Mouse (Mus musculus) midbrain, embryonic 14.5 days (tissue): ENCODE measurements around the gene Foxk1. TPM values are rescaled to one million over a fixed set of nuclear protein-coding genes. Genes with fewer than 3 reads are reported as not detected.

Experiments used
- ATAC-seq: fragments of 200-750 bp; cut with Nextera tagmentation; 2 replicates; pipeline ENCODE4 v1.8.0; 2017; ENCODE audit warnings: moderate number of reproducible peaks, moderate library complexity; ENCODE audit not compliant: low FRiP score, low TSS enrichment
- DNase-seq: peaks from one replicate; pipeline ENCODE4 v3.0.0-alpha.2; 2015
- H3K27ac ChIP-seq: fragments of 300-500 bp; sonication (generic); replicated peaks from 2 replicates; pipeline ENCODE4 v1.5.1; 2014; ENCODE audit warnings: mild to moderate bottlenecking, low read depth, low read length, moderate library complexity
- H3K27me3 ChIP-seq: fragments of 300-500 bp; sonication (generic); 2 replicates; pipeline ENCODE4 v1.6.1; 2014; ENCODE audit warnings: low read length, control low read depth, mixed read lengths; ENCODE audit not compliant: control insufficient read depth, insufficient read depth
- H3K36me3 ChIP-seq: fragments of 300-500 bp; sonication (generic); 2 replicates; pipeline ENCODE4 v1.6.1; 2014; ENCODE audit warnings: low read length, control low read depth; ENCODE audit not compliant: control insufficient read depth, insufficient read depth
- H3K4me1 ChIP-seq: fragments of 300-500 bp; sonication (generic); 2 replicates; pipeline ENCODE4 v1.6.1; 2014; ENCODE audit warnings: mild to moderate bottlenecking, antibody characterized with exemption, low read length, control low read depth; ENCODE audit not compliant: control insufficient read depth, insufficient read depth
- H3K4me2 ChIP-seq: fragments of 300-500 bp; sonication (generic); 2 replicates; pipeline ENCODE4 v1.6.1; 2014; ENCODE audit warnings: mild to moderate bottlenecking, low read length, moderate library complexity
- H3K4me3 ChIP-seq: fragments of 300-500 bp; sonication (generic); replicated peaks from 2 replicates; pipeline ENCODE4 v1.5.1; 2014; ENCODE audit warnings: low read depth, low read length
- H3K9ac ChIP-seq: fragments of 300-500 bp; sonication (generic); replicated peaks from 2 replicates; pipeline ENCODE4 v1.6.1; 2014; ENCODE audit warnings: mild to moderate bottlenecking, low read length, moderate library complexity
- H3K9me3 ChIP-seq: fragments of 300-500 bp; sonication (generic); 2 replicates; pipeline ENCODE4 v1.6.1; 2016; ENCODE audit warnings: low read length, control low read depth, mixed read lengths; ENCODE audit not compliant: control insufficient read depth
- WGBS: fragments of 180-500 bp; shearing (Covaris S2); extraction: QIAGEN DNeasy Blood & Tissue Kit; methylation state at CpG from one replicate; pipeline ENCODE4 v1.1.7; 2014; 5-methylcytosine and 5-hydroxymethylcytosine counted together
- polyA plus RNA-seq: library from polyadenylated mRNA; unstranded; fragments of >200 nt; fragmentation: Nextera tagmentation; extraction: Ambion mirVana; gene quantifications from 2 replicates; pipeline ENCODE4 v1.2.1, GENCODE M21; 2014

The Foxk1 gene
- polyA plus RNA-seq, 1 experiment from 2014 or later, result 4.6 TPM

GRCm38 (mm10) chr5:142500918-142501317 is 99.6 kb downstream of the Foxk1 start:
- Histone ChIP-seq H3K27me3 (no peaks in the 10 kb centered on the region), H3K9me3 (no peaks in the 10 kb centered on the region), H3K4me3 (no peak overlapping the region), H3K9ac (no peak overlapping the region), H3K36me3 (peaks cover 9% of the 10 kb centered on the region; the same call in 1 of the 2 replicates), H3K27ac (no peak overlapping the region), H3K4me1 (no peaks in the 10 kb centered on the region), H3K4me2 (no peak overlapping the region)
- DNase-seq, result no peak
- no peak for ATAC-seq
- WGBS, result 87% methylated on average over 10 of the region's 10 CpGs

GRCm38 (mm10) chr5:142502414-142502813 is 101.1 kb downstream of the Foxk1 start:
- Histone ChIP-seq H3K27ac (no peak overlapping the region), H3K4me1 (no peaks in the 10 kb centered on the region), H3K36me3 (0 out of 2 replicates have a peak, but pooled peaks cover 14% of the 10 kb centered on the region), H3K27me3 (no peaks in the 10 kb centered on the region), H3K9ac (no peak overlapping the region), H3K4me3 (no peak overlapping the region), H3K9me3 (no peaks in the 10 kb centered on the region), H3K4me2 (no peak overlapping the region)
- DNase-seq, result peak; percentile 91
- peak; percentile 73 for ATAC-seq
- 3% methylated on average over 3 of the region's 3 CpGs for WGBS

GRCm38 (mm10) chr5:142504175-142504574 is 102.9 kb downstream of the Foxk1 start:
- Histone ChIP-seq H3K4me3 (no peak overlapping the region), H3K36me3 (0 out of 2 replicates have a peak, but pooled peaks cover 9% of the 10 kb centered on the region), H3K9ac (no peak overlapping the region), H3K4me1 (peaks cover 4% of the 10 kb centered on the region), H3K9me3 (no peaks in the 10 kb centered on the region), H3K4me2 (no peak overlapping the region), H3K27ac (no peak overlapping the region), H3K27me3 (no peaks in the 10 kb centered on the region)
- DNase-seq, result no peak
- ATAC-seq, result no peak
- WGBS, result 88% methylated on average over 3 of the region's 3 CpGs

GRCm38 (mm10) chr5:142505695-142506423 is 104.6 kb downstream of the Foxk1 start:
- DNase-seq (no peak), ATAC-seq (no peak)
- Histone ChIP-seq H3K4me3 (no peak overlapping the region), H3K9me3 (no peaks in the 10 kb centered on the region), H3K27ac (no peak overlapping the region), H3K36me3 (0 out of 2 replicates have a peak, but pooled peaks cover 9% of the 10 kb centered on the region), H3K4me1 (peaks cover 12% of the 10 kb centered on the region), H3K4me2 (no peak overlapping the region), H3K9ac (no peak overlapping the region), H3K27me3 (no peaks in the 10 kb centered on the region)
- WGBS, result 85% methylated on average over 3 of the region's 3 CpGs

GRCm38 (mm10) chr5:142509141-142510060 is 108.1 kb downstream of the Foxk1 start:
- ATAC-seq, result no peak; the same call in 1 of the 2 replicates
- peak; percentile 61 for DNase-seq

GRCm38 (mm10) chr5:142510061-142510414 is 108.7 kb downstream of the Foxk1 start:
- Histone ChIP-seq H3K27ac (peak overlapping the region; percentile 84), H3K4me3 (no peak overlapping the region), H3K27me3 (no peaks in the 10 kb centered on the region), H3K9me3 (no peaks in the 10 kb centered on the region), H3K4me1 (peaks cover 12% of the 10 kb centered on the region), H3K9ac (peak overlapping the region; percentile 60; the same call in 1 of the 2 replicates), H3K4me2 (no peak overlapping the region), H3K36me3 (0 out of 2 replicates have a peak, but pooled peaks cover 9% of the 10 kb centered on the region)
- no peak for ATAC-seq
- peak; percentile 31 for DNase-seq
- WGBS, result 34% methylated on average over 7 of the region's 7 CpGs

More at GRCm38 (mm10) chr5:142509141-142510060, 108.1 kb downstream of the Foxk1 start:
- Histone ChIP-seq H3K36me3 (0 out of 2 replicates have a peak, but pooled peaks cover 9% of the 10 kb centered on the region), H3K4me1 (peaks cover 12% of the 10 kb centered on the region), H3K9ac (peak overlapping the region; percentile 60), H3K27me3 (no peaks in the 10 kb centered on the region), H3K9me3 (no peaks in the 10 kb centered on the region), H3K4me2 (peak overlapping the region; percentile 51), H3K4me3 (peak overlapping the region; percentile 26), H3K27ac (peak overlapping the region; percentile 84)
- 6% methylated on average over 15 of the region's 15 CpGs for WGBS

Other genes starting within 250 kb of the Foxk1 start
- gene Ap5z1, start 62.4 kb downstream of the Foxk1 start, polyA plus RNA-seq, result 12.6 and 13.9 TPM in 2 replicates
- 0.32 and 0.34 TPM in 2 replicates for gene Papolb, start 128.6 kb downstream of the Foxk1 start, polyA plus RNA-seq
- 13.6 and 16.9 TPM in 2 replicates for gene Radil, start 149.6 kb downstream of the Foxk1 start, polyA plus RNA-seq
- 33.5 and 35.3 TPM in 2 replicates for gene Mmd2, start 207.3 kb downstream of the Foxk1 start, polyA plus RNA-seq
- gene Wipi2, start 226.2 kb downstream of the Foxk1 start, polyA plus RNA-seq, result 41.2 and 48.3 TPM in 2 replicates